Mouse (Mus musculus): Measurements from ENCODE around the gene Bglap3.
"Not testable (repeated sequence)": the region's sequence is repeated elsewhere in the genome, so short reads cannot be mapped to it uniquely, and the experiment has no call there.

Bglap3 gene

GRCm38 (mm10) chr3:88378599-88378998 lies 6.1 kb upstream of the Bglap3 start, which contains the start of gene Bglap2:
Gene Bglap2, minus strand, starts transcription at chr3:88378699.
- not testable (repeated sequence) for DNase-seq (ENCODE audit: low read depth, low spot score)

GRCm38 (mm10) chr3:88376644-88377043 lies 4.1 kb upstream of the Bglap3 start:
- DNase-seq (ENCODE audit: low read depth, low spot score), result not testable (repeated sequence)

DNA sequence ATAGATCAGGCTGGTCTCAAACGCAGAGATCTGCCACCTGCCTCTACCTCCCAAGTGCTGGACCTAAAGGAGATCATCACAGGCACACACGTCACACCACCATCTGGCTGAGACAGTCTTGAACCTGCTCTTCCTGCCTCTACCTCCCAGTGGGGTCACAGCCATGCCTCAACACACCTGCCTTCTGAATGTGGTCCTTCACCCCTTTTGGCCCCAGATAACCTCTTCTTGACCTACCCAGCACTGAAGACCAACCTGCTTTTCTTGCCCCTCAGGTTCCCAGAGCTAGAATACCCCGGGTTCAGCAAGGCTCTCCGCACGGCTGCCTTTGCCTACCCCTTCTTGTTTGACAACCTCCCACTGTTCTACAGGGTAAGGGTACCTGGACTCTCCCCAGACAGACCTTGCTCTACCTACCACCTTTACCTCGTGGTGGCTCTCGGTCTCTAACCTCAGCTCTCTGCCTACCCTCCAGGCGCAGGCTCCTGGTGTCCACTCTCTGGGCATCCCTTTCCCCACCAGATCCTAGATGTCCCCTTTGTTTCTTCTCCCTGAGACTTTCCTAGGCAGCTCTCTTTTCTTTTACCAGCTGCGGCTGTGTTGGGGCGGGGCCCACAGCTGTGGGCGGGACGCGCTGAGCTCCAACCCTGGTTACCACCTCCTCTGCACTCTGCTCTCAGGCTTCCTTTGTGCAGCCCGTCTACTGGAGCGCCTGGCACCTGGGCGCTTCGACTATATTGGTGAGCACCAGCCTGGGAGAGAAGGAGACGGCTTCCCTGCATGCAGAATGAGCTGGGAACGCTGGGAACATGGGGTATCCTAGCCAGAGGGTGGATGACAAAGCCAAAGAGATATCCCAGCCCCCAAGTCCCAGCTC lies 3.4 kb upstream of the Bglap3 start:
- peak; percentile 68 for DNase-seq (ENCODE audit: low read depth, low spot score)

DNA sequence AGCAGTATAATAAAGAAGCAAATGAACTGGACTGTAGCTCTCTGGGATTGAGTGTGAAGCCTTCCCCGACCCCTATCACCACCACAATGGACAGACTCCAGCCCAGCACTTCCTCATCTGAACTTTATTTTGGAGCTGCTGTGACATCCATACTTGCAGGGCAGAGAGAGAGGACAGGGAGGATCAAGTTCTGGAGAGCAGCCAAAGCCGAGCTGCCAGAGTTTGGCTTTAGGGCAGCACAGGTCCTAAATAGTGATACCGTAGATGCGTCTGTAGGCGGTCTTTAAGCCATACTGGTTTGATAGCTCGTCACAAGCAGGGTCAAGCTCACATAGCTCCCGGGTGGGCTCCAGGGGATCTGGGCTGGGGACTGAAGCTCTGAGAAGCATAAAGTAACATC lies 4.0 kb downstream of the Bglap3 start:
- not testable (repeated sequence) for DNase-seq (ENCODE audit: low read depth, low spot score)

DNA sequence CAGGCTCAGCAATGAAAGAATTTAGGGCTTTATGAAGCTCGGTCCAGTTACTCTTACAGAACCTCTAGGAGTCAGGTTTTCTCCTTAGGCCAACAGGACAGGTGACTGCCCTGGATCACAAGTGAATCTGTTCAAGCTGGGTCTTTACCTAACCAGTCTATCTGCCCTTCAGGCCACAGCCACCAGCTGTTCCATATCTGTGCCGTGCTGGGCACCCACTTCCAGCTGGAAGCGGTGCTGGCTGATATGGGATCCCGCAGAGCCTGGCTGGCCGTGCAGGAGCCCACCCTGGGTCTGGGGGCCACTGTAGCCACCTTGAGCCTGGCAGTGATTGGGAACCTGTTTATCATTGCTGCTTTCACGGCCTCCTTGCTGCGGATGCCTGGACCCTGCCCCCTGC lies 5.0 kb downstream of the Bglap3 start:
- DNase-seq (ENCODE audit: low read depth, low spot score), result not testable (repeated sequence)

DNA sequence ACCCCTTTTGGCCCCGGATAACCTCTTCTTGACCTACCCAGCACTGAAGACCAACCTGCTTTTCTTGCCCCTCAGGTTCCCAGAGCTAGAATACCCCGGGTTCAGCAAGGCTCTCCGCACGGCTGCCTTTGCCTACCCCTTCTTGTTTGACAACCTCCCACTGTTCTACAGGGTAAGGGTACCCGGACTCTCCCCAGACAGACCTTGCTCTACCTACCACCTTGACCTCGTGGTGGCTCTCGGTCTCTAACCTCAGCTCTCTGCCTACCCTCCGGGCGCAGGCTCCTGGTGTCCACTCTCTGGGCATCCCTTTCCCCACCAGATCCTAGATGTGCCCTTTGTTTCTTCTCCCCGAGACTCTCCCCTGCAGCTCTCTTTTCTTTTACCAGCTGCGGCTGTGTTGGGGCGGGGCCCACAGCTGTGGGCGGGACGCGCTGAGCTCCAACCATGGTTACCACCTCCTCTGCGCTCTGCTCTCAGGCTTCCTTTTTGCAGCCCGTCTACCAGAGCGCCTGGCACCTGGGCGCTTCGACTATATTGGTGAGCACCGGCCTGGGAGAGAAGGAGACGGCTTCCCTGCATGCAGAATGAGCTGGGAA lies 5.6 kb downstream of the Bglap3 start:
- peak; percentile 60 for DNase-seq (ENCODE audit: low read depth, low spot score)

- DNase-seq (ENCODE audit: low read depth, low spot score), result peak; percentile 22
These were observed 6.7 kb downstream of the Bglap3 start for GRCm38 (mm10) chr3:88365705-88366361.

GRCm38 (mm10) chr3:88364337-88364736 lies 8.2 kb downstream of the Bglap3 start, which contains the start of gene Paqr6:
Gene Paqr6, plus strand, starts transcription at chr3:88364584.
- DNase-seq (ENCODE audit: low read depth, low spot score), result no peak

DNA sequence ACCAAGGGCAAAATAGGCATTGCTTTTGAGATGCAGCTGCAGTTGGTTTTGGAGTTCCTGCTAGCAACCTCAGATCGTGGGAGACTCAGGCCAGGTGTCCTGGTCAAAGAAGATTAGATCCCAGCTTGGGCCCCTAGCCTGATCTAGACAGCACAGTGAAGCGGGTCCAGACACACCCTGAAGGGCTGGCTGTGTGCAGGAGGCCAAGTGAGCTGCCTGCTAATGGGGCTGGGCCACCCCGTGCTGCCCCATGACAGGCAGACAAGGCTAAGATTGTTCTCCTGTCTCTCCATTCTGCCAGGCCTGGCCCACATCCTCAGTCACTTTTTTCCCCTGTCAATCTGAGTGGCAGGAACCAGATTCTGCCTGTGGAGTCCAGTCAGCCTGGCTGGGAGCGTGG lies 8.8 kb downstream of the Bglap3 start:
- no peak for DNase-seq (ENCODE audit: low read depth, low spot score)

DNA sequence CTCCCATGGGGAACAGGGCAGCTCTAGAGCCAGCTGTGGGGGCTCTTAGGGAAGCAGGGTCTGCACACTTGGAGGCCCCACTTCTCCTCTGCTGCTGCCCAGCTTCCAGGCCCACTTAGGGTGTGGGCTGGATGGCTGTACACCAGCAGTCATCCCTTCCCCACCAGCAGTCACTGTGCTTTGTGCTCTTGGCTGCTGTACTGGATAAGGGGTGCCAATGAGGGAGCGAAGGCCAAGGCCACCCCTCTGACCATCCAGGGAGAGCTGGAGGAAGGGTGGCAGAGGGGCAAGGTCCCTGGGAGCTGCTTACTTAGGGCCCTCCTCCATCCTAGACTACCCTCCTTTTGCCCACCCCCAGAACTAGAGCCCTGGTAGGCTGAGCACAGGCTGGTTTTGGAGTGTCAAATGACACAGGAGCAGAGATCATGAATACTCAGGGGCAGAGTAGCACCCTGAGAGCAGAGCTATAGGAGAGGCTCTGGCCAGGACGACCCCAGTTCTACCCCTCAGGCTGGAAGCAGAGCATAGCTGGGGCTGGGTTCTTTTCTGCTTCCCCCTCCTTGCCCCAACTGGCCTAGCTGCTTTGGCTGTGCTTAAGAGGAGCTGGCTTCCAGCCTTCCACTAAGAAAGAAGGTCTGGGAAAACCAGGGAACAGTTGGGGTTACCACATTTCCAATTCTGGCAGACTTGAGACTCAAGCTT lies 10.8 kb downstream of the Bglap3 start:
- DNase-seq (ENCODE audit: low read depth, low spot score), result no peak

- DNase-seq (ENCODE audit: low read depth, low spot score), result no peak
These were observed 11.4 kb downstream of the Bglap3 start for GRCm38 (mm10) chr3:88361096-88361495.

DNA sequence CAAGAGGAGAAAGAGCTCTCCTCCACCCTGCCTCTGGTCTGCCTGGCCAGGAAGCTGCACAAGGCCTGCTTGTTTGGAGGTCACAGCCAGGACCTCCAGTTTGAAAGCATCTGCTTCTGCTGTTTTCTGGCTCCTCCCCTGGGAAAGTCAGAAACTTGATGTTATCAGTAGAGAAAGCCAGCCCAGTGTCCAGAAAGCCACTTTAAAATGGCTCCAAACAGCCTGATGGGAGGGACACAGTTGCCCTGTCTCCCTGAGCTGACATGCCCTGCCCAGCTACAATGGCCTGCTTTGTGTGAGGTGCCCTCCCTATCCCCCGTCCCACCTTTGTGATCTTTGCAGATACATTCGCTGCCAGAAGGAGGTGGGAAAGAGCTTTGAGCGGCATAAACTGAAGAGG lies 12.6 kb downstream of the Bglap3 start:
- DNase-seq (ENCODE audit: low read depth, low spot score), result no peak

GRCm38 (mm10) chr3:88359584-88359983 lies 13.0 kb downstream of the Bglap3 start:
- no peak for DNase-seq (ENCODE audit: low read depth, low spot score)

- DNase-seq (ENCODE audit: low read depth, low spot score), result no peak
These were observed 18.0 kb downstream of the Bglap3 start for GRCm38 (mm10) chr3:88354396-88355165.

DNA sequence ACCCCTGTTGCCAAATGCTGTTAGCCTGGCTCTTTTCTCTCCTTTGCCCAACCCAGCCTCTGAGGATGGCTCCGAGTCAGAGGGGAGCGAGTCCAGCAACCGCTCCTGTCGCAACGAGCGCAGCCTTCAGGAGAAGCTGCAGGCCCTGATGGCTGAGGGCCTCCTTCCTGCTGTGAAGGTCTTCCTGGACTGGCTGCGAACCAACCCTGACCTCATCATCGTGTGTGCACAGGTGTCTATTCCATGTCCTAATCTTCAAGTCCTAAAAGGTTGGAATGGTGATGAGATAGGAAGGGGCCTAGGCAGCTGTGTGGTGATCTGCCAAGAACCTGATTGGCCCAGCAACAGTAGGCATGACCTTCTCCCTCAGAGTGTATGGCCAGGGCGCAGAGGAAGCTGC lies 19.6 kb downstream of the Bglap3 start:
- no peak for DNase-seq (ENCODE audit: low read depth, low spot score)

DNA sequence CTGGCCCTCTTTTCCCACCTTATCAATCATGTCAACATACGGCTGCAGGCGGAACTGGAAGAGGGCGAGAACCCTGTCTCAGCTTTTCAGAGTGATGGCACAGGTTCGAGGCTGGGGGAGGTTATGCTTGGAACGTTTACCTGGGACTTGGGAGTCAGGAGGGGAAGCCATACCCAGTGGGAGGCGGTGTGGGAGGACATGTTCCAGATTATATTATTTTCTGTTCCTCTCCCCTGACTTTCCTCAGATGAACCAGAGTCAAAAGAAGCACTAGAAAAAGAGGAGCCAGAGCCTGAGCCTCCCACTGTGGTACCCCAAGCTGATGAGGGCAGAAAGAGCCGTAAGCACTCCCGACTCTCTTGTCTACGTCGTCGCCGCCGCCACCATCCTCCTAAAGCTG lies 21.8 kb downstream of the Bglap3 start:
- no peak for DNase-seq (ENCODE audit: low read depth, low spot score)

DNA sequence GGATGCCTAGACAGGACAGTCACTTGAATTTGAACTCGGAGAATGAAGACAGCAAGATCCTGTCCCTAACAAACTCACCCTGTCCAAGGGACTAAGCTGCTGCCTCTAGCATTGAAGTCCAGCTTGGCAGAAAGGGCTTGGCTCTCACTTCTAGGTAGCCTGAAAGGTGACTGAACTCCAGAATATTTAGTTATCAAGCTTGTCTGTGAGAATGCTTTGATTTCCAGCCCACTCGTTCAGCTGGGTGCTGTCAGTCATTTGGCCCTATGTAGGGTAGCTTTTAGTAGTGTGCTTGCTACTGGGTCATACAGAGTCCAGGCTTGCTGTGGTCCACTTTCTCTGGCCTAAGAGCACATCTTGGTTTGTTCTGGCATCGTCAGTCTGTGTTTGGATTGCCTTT lies 33.5 kb downstream of the Bglap3 start:
- DNase-seq (ENCODE audit: low read depth, low spot score), result no peak

DNA sequence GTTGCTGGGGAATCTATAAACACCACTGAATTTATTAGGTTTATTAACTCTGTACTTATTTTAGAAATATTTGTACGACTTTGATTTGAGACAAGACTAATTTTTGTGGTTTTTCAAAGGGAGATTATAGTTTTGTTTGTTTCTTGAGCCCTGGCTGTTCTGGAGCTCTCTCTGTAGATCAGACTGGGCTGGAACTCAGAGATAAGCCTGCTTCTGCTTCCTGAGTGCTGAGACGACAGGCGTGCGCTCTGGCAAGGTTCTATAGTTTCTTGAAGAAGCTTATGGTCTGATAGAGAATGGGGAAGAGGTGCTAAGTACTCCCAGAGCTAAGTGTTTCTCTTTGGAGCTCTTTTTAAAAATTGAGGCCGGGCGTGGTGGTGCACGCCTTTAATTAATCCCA lies 34.2 kb downstream of the Bglap3 start:
- no peak for DNase-seq (ENCODE audit: low read depth, low spot score)

- DNase-seq (ENCODE audit: low read depth, low spot score), result peak; percentile 62
These were observed 35.0 kb downstream of the Bglap3 start for GRCm38 (mm10) chr3:88337367-88338020.

All from CD4-positive, CD25-positive, alpha-beta regulatory T cell, adult 2 months (primary cell).